Mouse (Mus musculus) heart, postnatal 36 days (tissue): ENCODE data around the gene March4. TPM values are rescaled to one million over a fixed set of nuclear protein-coding genes. Genes with fewer than 3 reads are reported as not detected.

Source experiments
- DNase-seq, 2 experiments: peaks; one replicate each; pipeline ENCODE4 v3.0.0; 2021 to 2022
- intact Hi-C: fragments of 180-260 bp; cut with DNase I; formaldehyde crosslinking; loops from one replicate; pipeline ENCODE4 v1.15.1; 2025
- total RNA-seq, 2 experiments: library from RNA; stranded (reverse); gene quantifications; 2 replicates each; pipeline ENCODE4 v1.2.3; 2021

Gene March4
- total RNA-seq, 2 experiments from 2014 or later: not detected

- intact Hi-C loops: no loop called here
- DNase-seq: no peak
Observed at GRCm38 (mm10) chr1:72454733-72455201, 82.0 kb downstream of the March4 start.

- no peak for DNase-seq
- intact Hi-C loops: no loop called here
Observed at GRCm38 (mm10) chr1:72452839-72453238, 83.9 kb downstream of the March4 start.

- DNase-seq: no peak
- intact Hi-C loops: no loop called here
Observed at GRCm38 (mm10) chr1:72450790-72451189, 85.9 kb downstream of the March4 start.

- intact Hi-C loops: no loop called here
- no peak for DNase-seq
Observed at GRCm38 (mm10) chr1:72449752-72450151, 87.0 kb downstream of the March4 start.

GRCm38 (mm10) chr1:72442747-72443146, 94.0 kb downstream of the March4 start:
- intact Hi-C loops: no loop called here
- no peak for DNase-seq

- intact Hi-C loops: no loop called here
- peak; percentile 2 to 5 for DNase-seq
Observed at GRCm38 (mm10) chr1:72439146-72439545, 97.6 kb downstream of the March4 start.

GRCm38 (mm10) chr1:72436967-72437366, 99.8 kb downstream of the March4 start:
- DNase-seq: no peak
- intact Hi-C loops: no loop called here

GRCm38 (mm10) chr1:72434510-72434909, 102.2 kb downstream of the March4 start:
- intact Hi-C loops: no loop called here
- no peak for DNase-seq

- intact Hi-C loops: no loop called here
- no peak for DNase-seq
Observed at GRCm38 (mm10) chr1:72432579-72432978, 104.2 kb downstream of the March4 start.

- intact Hi-C loops: no loop called here
- DNase-seq: no peak
Observed at GRCm38 (mm10) chr1:72429107-72429807, 107.5 kb downstream of the March4 start.

GRCm38 (mm10) chr1:72428526-72428925, 108.2 kb downstream of the March4 start:
- intact Hi-C loops: no loop called here
- no peak for DNase-seq

- no peak for DNase-seq
- intact Hi-C loops: no loop called here
Observed at GRCm38 (mm10) chr1:72426456-72426855, 110.3 kb downstream of the March4 start.

GRCm38 (mm10) chr1:72422121-72422520, 114.6 kb downstream of the March4 start:
- intact Hi-C loops: no loop called here
- no peak for DNase-seq

- intact Hi-C loops: no loop called here
- DNase-seq: no peak
Observed at GRCm38 (mm10) chr1:72420220-72420619, 116.5 kb downstream of the March4 start.

- intact Hi-C loops: no loop called here
- no peak for DNase-seq
Observed at GRCm38 (mm10) chr1:72418744-72419655, 117.7 kb downstream of the March4 start.

- intact Hi-C loops: no loop called here
- no peak for DNase-seq
Observed at GRCm38 (mm10) chr1:72414561-72415253, 122.0 kb downstream of the March4 start.

- no peak for DNase-seq
- intact Hi-C loops: no loop called here
Observed at GRCm38 (mm10) chr1:72414133-72414532, 122.6 kb downstream of the March4 start.

GRCm38 (mm10) chr1:72413205-72413604, 123.5 kb downstream of the March4 start:
- intact Hi-C loops: no loop called here
- no peak for DNase-seq

- no peak for DNase-seq
- intact Hi-C loops: no loop called here
Observed at GRCm38 (mm10) chr1:72411108-72411507, 125.6 kb downstream of the March4 start.

GRCm38 (mm10) chr1:72409936-72410335, 126.8 kb downstream of the March4 start:
- DNase-seq: no peak
- intact Hi-C loops: no loop called here

- intact Hi-C loops: no loop called here
- DNase-seq: no peak
Observed at GRCm38 (mm10) chr1:72406505-72407079, 130.1 kb downstream of the March4 start.
